Mouse (Mus musculus) CH12.LX (cell line): ENCODE measurements around the gene Eci1. TPM values are rescaled to one million over a fixed set of nuclear protein-coding genes. Genes with fewer than 3 reads are reported as not detected.

Experiments
- DNase-seq: peaks from one replicate; pipeline ENCODE4 v3.0.0-alpha.2; 2013; ENCODE audit errors: extremely low read depth
- H3K27ac ChIP-seq: 2 replicates; pipeline ENCODE4 v1.5.1; 2012; ENCODE audit warnings: low read depth, mild to moderate bottlenecking, control low read depth, moderate library complexity; ENCODE audit not compliant: insufficient read depth
- H3K27me3 ChIP-seq: replicated peaks from 2 replicates; pipeline ENCODE3; 2012; ENCODE audit warnings: inconsistent platforms
- H3K36me3 ChIP-seq, 2 experiments: replicated peaks in 1 of 2; 2 replicates each; pipeline versions ENCODE3 to v1.6.1; 2012; ENCODE audit warnings: inconsistent platforms in 1 of 2, low read length in 1 of 2, mild to moderate bottlenecking in 1 of 2, mixed read lengths in 1 of 2, moderate library complexity in 1 of 2; ENCODE audit not compliant: control insufficient read depth in 1 of 2, insufficient read depth in 1 of 2
- H3K4me1 ChIP-seq, 2 experiments: 2 replicates each; pipeline ENCODE4 v1.6.1; 2012; ENCODE audit warnings: inconsistent platforms in 1 of 2, moderate library complexity in 1 of 2; ENCODE audit not compliant: insufficient read depth in 2 of 2, control insufficient read depth in 1 of 2
- H3K4me2 ChIP-seq: 2 replicates; pipeline ENCODE4 v1.6.1; 2012; ENCODE audit warnings: low read depth, mild to moderate bottlenecking, control low read depth; ENCODE audit not compliant: poor library complexity, insufficient read depth, severe bottlenecking
- H3K4me3 ChIP-seq, 3 experiments: fragments of 150-350 bp in 1 of 3; sonication (generic) in 1 of 3; replicated peaks in 1 of 3; 2 replicates each; pipeline versions ENCODE3 to v1.5.1; 2011 to 2012; ENCODE audit warnings: low read depth in 2 of 3, low read length in 2 of 3, mild to moderate bottlenecking in 2 of 3, moderate library complexity in 2 of 3, control low read depth in 1 of 3, improper control_type of control experiment in 1 of 3, inconsistent platforms in 1 of 3, mixed read lengths in 1 of 3; ENCODE audit not compliant: poor library complexity in 1 of 3
- H3K79me2 ChIP-seq: replicated peaks from 2 replicates; pipeline ENCODE4 v1.6.1; 2012; ENCODE audit warnings: mild to moderate bottlenecking, moderate library complexity; ENCODE audit not compliant: control insufficient read depth, poor library complexity, insufficient read depth, severe bottlenecking; ENCODE audit errors: extremely low read depth
- H3K9ac ChIP-seq: 2 replicates; pipeline ENCODE4 v1.6.1; 2012; ENCODE audit warnings: low read depth, mild to moderate bottlenecking, control low read depth, moderate library complexity; ENCODE audit not compliant: insufficient read depth
- H3K9me3 ChIP-seq: replicated peaks from 2 replicates; pipeline ENCODE3; 2012; ENCODE audit warnings: low read length, inconsistent platforms, mixed read lengths
- BHLHE40 ChIP-seq: IDR thresholded peaks from 2 replicates; pipeline ENCODE4 v1.6.1; 2011; ENCODE audit warnings: mild to moderate bottlenecking, low read depth, low read length, improper control_type of control experiment
- CHD1 ChIP-seq: IDR thresholded peaks from 2 replicates; pipeline ENCODE4 v1.6.1; 2012; ENCODE audit warnings: low read depth, low read length, improper control_type of control experiment, inconsistent platforms
- CHD2 ChIP-seq: IDR thresholded peaks from 2 replicates; pipeline ENCODE4 v1.6.1; 2011; ENCODE audit warnings: low read length, improper control_type of control experiment
- CTCF ChIP-seq, 2 experiments: IDR thresholded peaks in 1 of 2; conservative IDR thresholded peaks in 1 of 2; 2 replicates each; pipeline ENCODE4 v1.5.1; 2011 to 2012; ENCODE audit warnings: low read depth in 2 of 2, low read length in 2 of 2, improper control_type of control experiment in 1 of 2, inconsistent platforms in 1 of 2, mild to moderate bottlenecking in 1 of 2, moderate library complexity in 1 of 2
- ELF1 ChIP-seq: IDR thresholded peaks from 2 replicates; pipeline ENCODE4 v1.6.1; 2014; ENCODE audit warnings: low read depth, mild to moderate bottlenecking, inconsistent platforms, low read length, improper control_type of control experiment
- EP300 ChIP-seq: IDR thresholded peaks from 2 replicates; pipeline ENCODE4 v1.6.1; 2011; ENCODE audit warnings: low read length, improper control_type of control experiment
- GABPA ChIP-seq: IDR thresholded peaks from 2 replicates; pipeline ENCODE4 v1.6.1; 2012; ENCODE audit warnings: low read depth, low read length, improper control_type of control experiment, inconsistent platforms; ENCODE audit not compliant: insufficient replicate concordance
- HCFC1 ChIP-seq: IDR thresholded peaks from 2 replicates; pipeline ENCODE4 v1.6.1; 2012; ENCODE audit warnings: low read depth, mild to moderate bottlenecking, inconsistent platforms, low read length, improper control_type of control experiment
- JUN ChIP-seq: IDR thresholded peaks from 2 replicates; pipeline ENCODE4 v1.6.1; 2011; ENCODE audit warnings: low read depth, mild to moderate bottlenecking, low read length, improper control_type of control experiment, moderate library complexity; ENCODE audit not compliant: insufficient read depth
- JUND ChIP-seq: conservative IDR thresholded peaks from 2 replicates; pipeline ENCODE4 v1.6.1; 2011; ENCODE audit warnings: low read depth, low read length, improper control_type of control experiment
- KAT2A ChIP-seq: IDR thresholded peaks from 2 replicates; pipeline ENCODE4 v1.6.1; 2012; ENCODE audit warnings: low read length, improper control_type of control experiment, inconsistent platforms; ENCODE audit not compliant: insufficient replicate concordance
- MAFK ChIP-seq: IDR thresholded peaks from 2 replicates; pipeline ENCODE4 v1.6.1; 2011; ENCODE audit warnings: low read length, improper control_type of control experiment; ENCODE audit not compliant: insufficient replicate concordance
- MAX ChIP-seq: IDR thresholded peaks from 2 replicates; pipeline ENCODE4 v1.6.1; 2011; ENCODE audit warnings: low read length, improper control_type of control experiment
- MAZ ChIP-seq: IDR thresholded peaks from 2 replicates; pipeline ENCODE4 v1.6.1; 2012; ENCODE audit warnings: low read depth, mild to moderate bottlenecking, inconsistent platforms, low read length, improper control_type of control experiment, moderate library complexity
- MEF2A ChIP-seq: IDR thresholded peaks from 2 replicates; pipeline ENCODE4 v1.6.1; 2014; ENCODE audit warnings: low read depth, mild to moderate bottlenecking, inconsistent platforms, low read length, improper control_type of control experiment, borderline replicate concordance
- MYC ChIP-seq: IDR thresholded peaks from 2 replicates; pipeline ENCODE4 v1.6.1; 2011; ENCODE audit warnings: low read depth, mild to moderate bottlenecking, improper control_type of control experiment, low read length
- POLR2AphosphoS2 ChIP-seq: IDR thresholded peaks from 2 replicates; pipeline ENCODE4 v1.6.1; 2011; ENCODE audit warnings: low read depth, low read length, improper control_type of control experiment
- RAD21 ChIP-seq: IDR thresholded peaks from 2 replicates; pipeline ENCODE4 v1.6.1; 2011; ENCODE audit warnings: low read depth, mild to moderate bottlenecking, low read length, improper control_type of control experiment, moderate library complexity
- SIN3A ChIP-seq: IDR thresholded peaks from 2 replicates; pipeline ENCODE4 v1.6.1; 2012; ENCODE audit warnings: low read length, improper control_type of control experiment, inconsistent platforms
- UBTF ChIP-seq: IDR thresholded peaks from 2 replicates; pipeline ENCODE4 v1.6.1; 2012; ENCODE audit warnings: low read depth, mild to moderate bottlenecking, inconsistent platforms, low read length, improper control_type of control experiment, moderate library complexity
- ZC3H11A ChIP-seq: IDR thresholded peaks from 2 replicates; pipeline ENCODE4 v1.6.1; 2012; ENCODE audit warnings: low read depth, mild to moderate bottlenecking, inconsistent platforms, low read length, improper control_type of control experiment
- ZMIZ1 ChIP-seq: IDR thresholded peaks from 2 replicates; pipeline ENCODE4 v1.6.1; 2012; ENCODE audit warnings: low read depth, mild to moderate bottlenecking, inconsistent platforms, low read length, improper control_type of control experiment
- ZNF384 ChIP-seq: IDR thresholded peaks from 2 replicates; pipeline ENCODE4 v1.6.1; 2012; ENCODE audit warnings: low read depth, low read length, improper control_type of control experiment, inconsistent platforms
- dilution Hi-C: fragments of 300-500 bp; cut with MboI; formaldehyde crosslinking; loops from 2 replicates; pipeline ENCODE4 v1.14.3; 2020; ENCODE audit warnings: low sequenced_read_pairs; ENCODE audit not compliant: extremely low pct_unique_long_range_greater_than_20kb, extremely low pct_ligation_motif_present
- in situ Hi-C: fragments of 300-500 bp; cut with MboI; formaldehyde crosslinking; loops from 3 replicates; pipeline ENCODE4 v1.14.3; 2019; ENCODE audit warnings: low sequenced_read_pairs, low pct_ligation_motif_present, low pct_unique_long_range_greater_than_20kb, mixed read lengths
- polyA plus RNA-seq: library from polyadenylated mRNA; unstranded; fragments of >175 nt; gene quantifications from 2 replicates; pipeline ENCODE4 v1.2.1, GENCODE M21; 2012; ENCODE audit warnings: low read depth; ENCODE audit not compliant: insufficient read length
- total RNA-seq, 2 experiments: library from RNA; depleted of rRNA; stranded (reverse); fragments of 300-350 nt in 1 of 2; fragments of >200 nt in 1 of 2; gene quantifications; 2 replicates each; pipeline ENCODE4 v1.2.3; 2012 to 2014

The Eci1 gene
- total and polyA plus RNA-seq, 3 experiments: 70.1 to 122 (median 94.7) TPM

GRCm38 (mm10) chr17:24481027-24481815 is 54.8 kb downstream of the Eci1 start:
- DNase-seq: no peak
- in situ Hi-C loops (no loop called here), dilution Hi-C loops (no loop called here)
- Histone ChIP-seq H3K9ac (no peak overlapping the region), H3K36me3 (peaks cover 11 to 17% of the 10 kb centered on the region in 2 experiments), H3K9me3 (no peaks in the 10 kb centered on the region), H3K27ac (no peak overlapping the region), H3K4me2 (no peak overlapping the region), H3K4me1 (peaks cover 12 to 26% of the 10 kb centered on the region in 2 experiments; a peak in 3 of 4 replicates), H3K27me3 (peaks cover 8% of the 10 kb centered on the region), H3K4me3 (no peak overlapping the region), H3K79me2 (no peaks in the 10 kb centered on the region)
- TF ChIP-seq MAX (no peak), CHD2 (no peak), MYC (no peak), KAT2A (no peak), EP300 (no peak), MAZ (no peak), ZC3H11A (no peak), MEF2A (no peak), MAFK (no peak), ELF1 (no peak), CHD1 (no peak), ZNF384 (no peak), HCFC1 (no peak), UBTF (no peak), JUN (no peak), ZMIZ1 (no peak), GABPA (no peak)

- in situ Hi-C loops (no loop called here), dilution Hi-C loops (no loop called here)
Measured at GRCm38 (mm10) chr17:24483495-24483894, 57.1 kb downstream of the Eci1 start.

More at GRCm38 (mm10) chr17:24483495-24483894, 57.1 kb downstream of the Eci1 start:
- Histone ChIP-seq H3K27me3 (peaks cover 27% of the 10 kb centered on the region), H3K36me3 (no peaks in the 10 kb centered on the region), H3K4me2 (no peak overlapping the region), H3K27ac (no peak overlapping the region), H3K9me3 (no peaks in the 10 kb centered on the region), H3K4me3 (no peak overlapping the region), H3K9ac (no peak overlapping the region), H3K79me2 (no peaks in the 10 kb centered on the region), H3K4me1 (peaks cover 6 to 15% of the 10 kb centered on the region in 2 experiments; a peak in 3 of 4 replicates)
- DNase-seq: no peak
- no peak for TF ChIP-seq MAFK
- TF ChIP-seq JUN: no peak
- TF ChIP-seq MAX: no peak
- TF ChIP-seq SIN3A: no peak
- TF ChIP-seq POLR2AphosphoS2: no peak
- TF ChIP-seq CTCF (conservative IDR thresholded peaks at IDR 0.05 in 1 of 2, IDR thresholded peaks at IDR 0.05 in 1 of 2; ENCODE audit: low read depth in 2 of 2, low read length in 2 of 2): no peak
- TF ChIP-seq RAD21: no peak
- no peak for TF ChIP-seq ZNF384
- no peak for TF ChIP-seq ZMIZ1
- TF ChIP-seq BHLHE40: no peak
- TF ChIP-seq JUND: no peak
- no peak for TF ChIP-seq MYC
